Mouse (Mus musculus) gastrocnemius, postnatal 36 days (tissue): ENCODE measurements around the gene Vgll4. TPM values are rescaled to one million over a fixed set of nuclear protein-coding genes. Genes with fewer than 3 reads are reported as not detected.
"Not testable (repeated sequence)": the region's sequence is repeated elsewhere in the genome, so short reads cannot be mapped to it uniquely, and the experiment has no call there.

Source experiments
- DNase-seq, 2 experiments: peaks; one replicate each; pipeline ENCODE4 v3.0.0; 2022
- intact Hi-C: fragments of 180-260 bp; cut with DNase I; formaldehyde crosslinking; loops from one replicate; pipeline ENCODE4 v1.15.1; 2025
- total RNA-seq, 2 experiments: library from RNA; stranded (reverse); gene quantifications; 2 replicates each; pipeline ENCODE4 v1.2.3; 2021

Vgll4 gene
- total RNA-seq, 2 experiments from 2014 or later, result 13.4 to 14.5 TPM

- intact Hi-C loops, result no loop called here
- no peak for DNase-seq
Observed at GRCm38 (mm10) chr6:114904233-114904632, 65.6 kb downstream of the Vgll4 start.

DNA sequence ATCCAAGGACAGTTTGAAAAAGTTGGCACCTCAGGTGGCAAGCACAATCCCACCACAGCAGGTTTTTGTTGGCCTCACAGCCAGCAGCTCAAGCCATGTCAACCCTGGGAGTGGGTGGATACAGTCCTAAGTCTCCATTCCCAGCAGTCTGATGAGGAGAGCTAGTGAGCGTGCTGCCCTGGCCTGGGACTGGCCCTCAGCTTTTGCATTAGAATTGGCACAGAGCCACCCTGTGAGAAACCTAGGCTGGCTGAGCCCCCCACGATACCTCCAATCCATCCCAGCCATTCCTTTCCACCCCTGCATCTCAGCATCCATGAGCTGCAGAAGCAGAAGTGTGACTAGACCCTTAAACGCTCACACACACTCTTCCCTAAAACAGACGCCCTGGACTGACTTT lies 67.9 kb downstream of the Vgll4 start:
- no peak for DNase-seq
- intact Hi-C loops, result no loop called here

DNA sequence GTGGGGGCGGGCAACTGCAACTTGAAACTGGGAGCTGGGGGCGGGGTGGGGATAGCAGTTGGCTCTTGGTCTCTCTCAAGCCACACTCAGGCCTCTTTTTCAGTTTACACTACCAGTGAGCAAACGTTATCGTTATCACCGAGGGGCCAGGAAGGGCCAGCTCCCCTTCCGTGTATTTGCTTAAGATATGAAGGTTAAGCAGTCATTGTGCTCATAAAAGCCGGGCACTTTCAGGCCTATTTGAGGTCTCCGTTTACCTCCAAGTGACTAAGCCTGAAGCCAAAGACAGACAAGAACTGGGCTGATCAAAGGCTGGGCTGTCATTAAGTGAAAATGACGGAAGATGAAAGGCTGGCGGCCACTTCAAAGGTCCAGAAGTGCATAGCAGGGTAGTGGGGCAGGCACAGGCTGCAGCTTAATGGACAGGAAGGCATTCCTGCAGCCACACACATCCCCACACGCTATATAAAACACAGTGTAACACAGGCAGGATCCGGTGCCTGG lies 68.4 kb downstream of the Vgll4 start:
- DNase-seq, result no peak
- intact Hi-C loops, result no loop called here

DNA sequence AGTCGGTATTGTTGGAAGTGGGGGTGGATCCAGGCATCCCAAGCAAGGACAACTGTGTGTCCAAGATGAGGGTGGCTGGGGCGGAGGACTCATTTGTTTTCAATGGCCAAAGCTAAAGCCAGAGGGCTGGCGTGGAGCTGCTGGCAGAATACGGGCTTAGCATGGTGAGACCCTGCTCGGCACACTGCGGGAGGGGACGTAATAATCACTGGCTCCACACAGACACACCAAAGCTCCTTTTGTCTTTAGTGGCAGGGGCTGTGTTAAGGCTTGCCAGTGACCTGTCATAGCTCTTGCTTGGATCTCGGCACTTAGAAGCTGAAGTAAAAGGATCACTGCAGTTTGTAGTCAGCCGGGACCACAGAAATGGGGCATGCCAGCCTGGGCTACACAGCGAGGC lies 69.6 kb downstream of the Vgll4 start:
- DNase-seq, result no peak
- intact Hi-C loops, result no loop called here

- DNase-seq, result no peak
- intact Hi-C loops, result no loop called here
Observed at GRCm38 (mm10) chr6:114899652-114900051, 70.1 kb downstream of the Vgll4 start.

DNA sequence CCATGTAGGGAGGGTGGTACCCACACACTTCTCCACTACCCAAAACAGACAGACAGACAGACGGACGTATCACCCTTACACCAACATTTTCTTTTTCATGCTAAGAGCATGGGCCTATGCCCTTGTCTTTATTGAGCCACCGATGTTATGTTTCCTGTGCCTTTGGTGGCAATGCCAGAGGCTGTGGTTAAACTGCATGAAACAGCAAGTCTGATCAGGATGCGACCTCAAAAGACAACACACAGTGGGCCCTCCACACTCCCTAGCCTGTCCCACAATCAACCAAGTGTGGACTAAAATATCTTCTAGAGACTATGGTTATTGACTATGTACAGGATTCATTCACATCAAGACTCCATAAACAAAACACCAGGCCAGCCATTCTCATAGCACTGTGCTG lies 70.8 kb downstream of the Vgll4 start:
- no peak for DNase-seq
- intact Hi-C loops, result no loop called here

DNA sequence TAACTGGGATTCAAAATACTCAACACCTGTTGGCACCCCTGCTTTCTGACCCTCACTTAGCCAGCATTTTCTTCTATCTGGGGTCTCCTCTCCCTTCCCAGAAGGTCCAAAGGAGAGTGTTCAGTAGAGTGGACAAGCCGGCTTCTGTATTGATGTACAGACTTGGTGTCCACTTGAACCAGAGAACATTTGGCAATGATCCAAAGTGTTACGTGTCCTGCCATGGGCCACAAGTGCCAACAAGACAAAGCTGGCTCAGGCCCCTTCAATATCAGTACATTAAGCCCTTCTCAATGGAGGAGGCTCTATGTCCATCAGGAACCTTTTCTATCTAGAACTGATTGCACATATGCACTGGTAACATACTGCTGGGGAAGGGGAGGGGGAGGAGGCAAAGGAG lies 73.5 kb downstream of the Vgll4 start:
- intact Hi-C loops, result no loop called here
- DNase-seq, result no peak

- no peak for DNase-seq
- intact Hi-C loops, result no loop called here
Observed at GRCm38 (mm10) chr6:114895191-114895590, 74.6 kb downstream of the Vgll4 start.

- DNase-seq, result no peak
- intact Hi-C loops, result loop anchor here (5.0 kb wide), 1 partner anchor 82 kb away; no protein-coding TSS in a partner anchor
Observed at GRCm38 (mm10) chr6:114894548-114895106, 75.2 kb downstream of the Vgll4 start.

DNA sequence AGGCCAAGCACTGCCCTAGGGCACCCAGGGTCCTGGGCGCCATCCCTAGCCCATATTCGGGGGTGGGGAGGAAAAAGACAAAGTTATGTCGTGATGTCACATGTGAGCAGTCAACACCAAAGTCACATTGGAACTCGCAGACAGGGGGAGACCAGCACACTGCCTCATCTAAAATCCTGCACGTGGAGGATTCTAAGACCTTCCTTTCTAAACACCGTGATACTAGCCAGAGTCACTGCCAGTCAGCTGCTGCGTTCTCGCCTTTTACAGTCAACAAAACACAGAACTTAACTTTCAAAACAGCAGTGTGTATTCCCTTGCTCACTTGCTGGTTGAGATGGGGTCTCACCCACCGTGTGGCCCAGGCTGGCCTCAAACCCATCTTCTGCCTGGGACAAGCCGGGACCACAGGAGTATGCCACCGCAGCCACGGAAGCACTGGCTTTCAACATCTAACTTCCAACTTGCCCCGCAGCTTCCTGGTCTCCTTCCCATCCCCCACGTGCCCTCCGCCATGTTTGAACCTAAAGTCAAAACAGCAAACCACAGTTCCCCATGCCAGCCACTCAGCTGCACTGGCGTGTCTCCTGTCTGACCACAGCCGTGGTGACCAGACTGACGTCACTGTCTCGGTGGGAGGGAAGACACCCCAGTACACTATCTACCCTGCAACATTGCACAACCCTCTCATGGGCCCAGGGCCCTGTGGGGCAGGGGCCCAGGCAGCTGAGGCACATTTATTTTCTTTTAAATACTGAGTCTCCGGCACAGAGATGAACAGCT lies 76.2 kb downstream of the Vgll4 start:
- intact Hi-C loops, result loop anchor here (5.0 kb wide), 1 partner anchor 81 kb away; no protein-coding TSS in a partner anchor
- DNase-seq, result peak; percentile 52 to 68

DNA sequence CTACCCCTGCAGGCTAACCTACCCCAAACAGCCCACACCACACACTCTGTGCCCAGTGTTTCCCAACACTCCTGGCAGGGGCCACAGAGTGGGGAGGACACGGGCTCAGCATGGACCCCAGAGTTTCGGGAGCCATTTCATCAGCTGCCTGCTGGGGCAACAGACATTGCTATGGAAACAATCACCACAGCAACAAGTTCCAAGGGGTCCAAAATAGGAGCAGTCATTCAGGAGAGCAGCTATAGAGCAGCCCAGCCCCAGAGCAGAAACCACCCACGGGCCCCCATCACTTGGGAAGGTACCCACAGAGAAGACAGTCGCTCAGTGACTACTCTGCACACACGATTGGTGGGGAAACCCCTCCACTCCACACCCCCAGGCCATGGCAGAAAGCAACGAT lies 77.4 kb downstream of the Vgll4 start:
- intact Hi-C loops, result loop anchor here (5.0 kb wide), 1 partner anchor 80 kb away; no protein-coding TSS in a partner anchor

GRCm38 (mm10) chr6:114891771-114892170 lies 78.0 kb downstream of the Vgll4 start:
- DNase-seq, result no peak
- intact Hi-C loops, result loop anchor here (2.0 to 5.0 kb wide), 2 partner anchors 29 to 79 kb away; no protein-coding TSS in a partner anchor

More for the DNA sequence above, 77.4 kb downstream of the Vgll4 start:
- peak in 1 of 2 experiments; percentile 33 for DNase-seq

DNA sequence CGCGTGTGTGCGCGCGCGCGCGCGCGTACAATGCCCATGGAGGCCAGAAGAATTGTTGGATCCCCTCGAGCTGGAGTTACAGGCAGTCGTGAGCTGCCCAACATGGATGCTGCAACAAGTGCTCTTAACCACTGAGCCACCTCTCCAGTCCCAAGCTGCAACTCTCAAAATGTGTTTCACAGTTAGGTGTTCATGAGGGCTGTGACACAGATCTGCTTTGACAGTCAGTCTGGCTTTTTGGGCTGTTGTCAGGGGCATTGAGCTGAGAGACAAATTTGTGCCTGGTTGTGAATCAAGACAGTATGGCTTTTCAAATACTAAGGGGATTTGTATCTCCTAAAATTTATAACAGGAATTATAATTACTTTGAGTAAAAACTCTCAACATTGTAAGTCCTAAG lies 78.5 kb downstream of the Vgll4 start:
- intact Hi-C loops, result loop anchor here (2.0 to 5.0 kb wide), 2 partner anchors 30 to 79 kb away; no protein-coding TSS in a partner anchor
- DNase-seq, result no peak

DNA sequence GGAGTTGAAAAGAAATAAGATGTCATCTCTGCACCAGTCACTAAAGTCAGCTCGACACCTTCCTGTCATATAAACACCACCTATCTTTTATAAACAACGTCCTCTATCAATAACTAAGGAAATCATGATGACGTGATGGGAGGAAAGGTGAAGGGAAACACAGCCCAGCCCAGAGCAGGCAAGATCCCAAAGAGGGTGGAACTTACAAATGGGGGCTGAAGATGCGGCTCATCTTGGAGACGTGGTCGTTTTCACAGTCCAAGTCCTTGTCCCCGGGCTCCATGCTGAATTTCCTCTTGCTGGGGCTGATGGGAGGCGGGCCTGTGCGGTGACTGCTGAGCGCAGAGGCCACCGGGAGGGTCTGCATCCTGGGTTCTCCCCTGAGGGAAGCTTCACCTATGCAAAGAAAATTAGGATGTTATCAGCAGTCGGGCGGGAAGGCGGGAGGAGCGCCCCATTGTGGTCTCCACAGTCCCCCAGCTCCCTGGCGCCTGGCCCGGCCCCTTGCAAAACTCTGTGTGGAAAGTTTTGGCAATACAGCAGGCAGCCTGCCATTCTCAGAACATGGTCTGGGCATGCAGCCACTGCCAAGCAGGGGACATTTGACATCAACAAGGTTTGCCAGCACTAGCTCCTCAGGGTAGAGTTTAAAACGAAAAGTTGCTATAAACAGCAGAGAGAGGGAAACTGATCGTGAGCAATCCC lies 79.2 kb downstream of the Vgll4 start:
- DNase-seq, result peak; percentile 79 to 84
- intact Hi-C loops, result loop anchor here (2.0 to 5.0 kb wide), 2 partner anchors 30 to 78 kb away; no protein-coding TSS in a partner anchor

GRCm38 (mm10) chr6:114889971-114890370 lies 79.8 kb downstream of the Vgll4 start:
- intact Hi-C loops, result loop anchor here (2.0 to 5.0 kb wide), 2 partner anchors 31 to 78 kb away; no protein-coding TSS in a partner anchor
- DNase-seq, result not testable (repeated sequence)

- DNase-seq, result peak in 1 of 2 experiments; percentile 63
- intact Hi-C loops, result no loop called here
Observed at GRCm38 (mm10) chr6:114888922-114889321, 80.9 kb downstream of the Vgll4 start.

- no peak for DNase-seq
- intact Hi-C loops, result no loop called here
Observed at GRCm38 (mm10) chr6:114886504-114887361, 83.1 kb downstream of the Vgll4 start.

DNA sequence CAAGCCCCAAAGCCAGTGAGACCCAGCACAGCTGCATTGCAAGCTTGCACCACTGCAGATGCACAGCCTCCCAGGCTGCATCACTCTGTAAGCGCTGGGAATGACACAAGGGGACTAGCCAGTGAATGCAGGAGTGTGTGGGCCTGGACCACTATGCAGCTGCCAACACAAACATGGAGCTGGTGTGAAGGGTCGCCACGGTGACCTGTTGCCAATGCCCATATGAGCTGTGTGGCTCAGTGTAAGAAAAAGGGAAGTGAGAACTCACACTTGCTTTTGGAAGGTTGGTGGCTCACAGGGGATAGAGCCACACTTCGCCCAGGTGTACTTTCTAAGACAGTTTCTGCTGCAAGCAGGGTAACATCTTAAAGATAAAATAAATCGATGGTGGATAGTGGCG lies 83.8 kb downstream of the Vgll4 start:
- intact Hi-C loops, result no loop called here
- DNase-seq, result no peak

- DNase-seq, result no peak
- intact Hi-C loops, result no loop called here
Observed at GRCm38 (mm10) chr6:114885129-114885528, 84.7 kb downstream of the Vgll4 start.

GRCm38 (mm10) chr6:114883261-114883740 lies 86.5 kb downstream of the Vgll4 start:
- DNase-seq, result peak in 1 of 2 experiments; percentile 50
- intact Hi-C loops, result no loop called here
